Mouse (Mus musculus) hindbrain, embryonic 10.5 days (tissue): Measurements from ENCODE around the gene Plpp7. TPM values are rescaled to one million over a fixed set of nuclear protein-coding genes. Genes with fewer than 3 reads are reported as not detected.

Source experiments
- DNase-seq: peaks from one replicate; pipeline ENCODE4 v3.0.0-alpha.2; 2017; ENCODE audit warnings: low spot score
- H3K27ac ChIP-seq: fragments of 300-500 bp; sonication (generic); 2 replicates; pipeline ENCODE4 v1.5.1; 2016; ENCODE audit warnings: mild to moderate bottlenecking, moderate library complexity
- H3K27me3 ChIP-seq: fragments of 300-500 bp; sonication (generic); 2 replicates; pipeline ENCODE4 v1.6.1; 2016; ENCODE audit warnings: mild to moderate bottlenecking; ENCODE audit not compliant: poor library complexity, insufficient read depth, severe bottlenecking
- H3K36me3 ChIP-seq: fragments of 300-500 bp; sonication (generic); 2 replicates; pipeline ENCODE4 v1.6.1; 2016; ENCODE audit warnings: mild to moderate bottlenecking, moderate library complexity
- H3K4me1 ChIP-seq: fragments of 300-500 bp; sonication (generic); replicated peaks from 2 replicates; pipeline ENCODE4 v1.6.1; 2016; ENCODE audit warnings: mild to moderate bottlenecking
- H3K4me3 ChIP-seq: fragments of 300-500 bp; sonication (generic); 2 replicates; pipeline ENCODE4 v1.5.1; 2016; ENCODE audit warnings: mild to moderate bottlenecking, moderate library complexity
- H3K9me3 ChIP-seq: fragments of 300-500 bp; sonication (generic); 2 replicates; pipeline ENCODE4 v1.6.1; 2016; ENCODE audit warnings: mild to moderate bottlenecking, moderate library complexity
- WGBS: fragments of 180-500 bp; shearing (Covaris S2); methylation state at CpG from one replicate; pipeline ENCODE4 v1.1.7; 2016; 5-methylcytosine and 5-hydroxymethylcytosine counted together
- polyA plus RNA-seq: library from polyadenylated mRNA; unstranded; fragments of >200 nt; fragmentation: Nextera tagmentation; extraction: Ambion mirVana; gene quantifications from 2 replicates; pipeline ENCODE4 v1.2.1, GENCODE M21; 2016

The Plpp7 gene
- polyA plus RNA-seq, 1 experiment from 2014 or later, result 7.9 TPM

GRCm38 (mm10) chr2:32137667-32138266, 42.4 kb downstream of the Plpp7 start:
- peaks cover 29% of the 10 kb centered on the region for H3K4me1 ChIP-seq
- H3K27ac ChIP-seq, result peak overlapping the region; percentile 89
- under 1% methylated on average over 40 of the region's 40 CpGs for WGBS
- peak; percentile 97 for DNase-seq
- no peaks in the 10 kb centered on the region for H3K27me3 ChIP-seq
- no peaks in the 10 kb centered on the region for H3K9me3 ChIP-seq
- H3K4me3 ChIP-seq, result peak overlapping the region; percentile 75
- no peaks in the 10 kb centered on the region for H3K36me3 ChIP-seq

DNA sequence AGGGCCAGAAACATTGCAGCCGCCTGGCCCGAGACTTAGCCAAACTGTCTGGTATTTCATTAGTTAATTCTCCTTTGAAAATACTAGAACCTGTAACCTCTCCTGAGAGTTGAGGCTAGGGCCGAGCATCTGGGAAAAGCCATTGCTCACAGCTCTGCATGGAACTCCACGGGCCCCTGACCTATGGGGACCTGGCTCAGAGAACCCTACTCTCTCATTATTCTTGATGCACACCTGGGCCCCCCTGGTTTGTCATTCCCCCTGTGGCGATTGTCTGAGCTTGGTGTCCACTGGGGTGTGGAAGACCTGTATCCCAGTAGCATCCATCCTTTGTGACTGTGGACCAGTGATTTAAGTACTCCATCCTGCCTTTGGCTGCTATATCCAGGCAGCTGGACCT, 44.0 kb downstream of the Plpp7 start:
- no peak overlapping the region for H3K4me3 ChIP-seq
- 82% methylated on average over 5 of the region's 5 CpGs for WGBS

GRCm38 (mm10) chr2:32140498-32140934, 45.2 kb downstream of the Plpp7 start:
- no peak for DNase-seq
- Histone ChIP-seq H3K27me3 (no peaks in the 10 kb centered on the region), H3K36me3 (no peaks in the 10 kb centered on the region), H3K4me1 (peaks cover 26% of the 10 kb centered on the region), H3K9me3 (no peaks in the 10 kb centered on the region), H3K27ac (peak overlapping the region; percentile 63), H3K4me3 (no peak overlapping the region)
- 30% methylated on average over 4 of the region's 4 CpGs for WGBS

More for the DNA sequence above, 44.0 kb downstream of the Plpp7 start:
- Histone ChIP-seq H3K27ac (no peak overlapping the region), H3K36me3 (no peaks in the 10 kb centered on the region), H3K9me3 (no peaks in the 10 kb centered on the region), H3K4me1 (peaks cover 26% of the 10 kb centered on the region), H3K27me3 (no peaks in the 10 kb centered on the region)
- no peak for DNase-seq

DNA sequence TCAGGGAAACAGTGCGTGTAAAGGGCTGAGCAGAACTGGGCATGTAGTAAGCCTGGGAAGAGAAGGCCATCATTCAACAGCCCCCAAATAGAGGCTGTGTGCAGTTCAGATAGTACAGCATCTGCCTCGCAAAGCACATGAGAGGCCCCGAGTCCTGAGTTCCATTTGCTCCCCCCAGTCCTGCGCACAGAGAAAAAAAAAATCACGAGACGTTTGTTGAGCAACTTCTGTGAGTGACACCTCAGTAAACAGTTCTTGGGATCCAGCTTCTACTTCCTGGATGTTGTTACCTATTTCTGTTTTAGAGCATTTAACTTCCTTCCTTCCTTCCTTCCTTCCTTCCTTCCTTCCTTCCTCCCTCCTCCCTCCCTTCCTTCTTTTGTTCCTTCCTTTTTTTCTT, 46.3 kb downstream of the Plpp7 start:
- WGBS, result 88% methylated on average over 6 of the region's 6 CpGs

GRCm38 (mm10) chr2:32142368-32142767, 47.0 kb downstream of the Plpp7 start:
- no peaks in the 10 kb centered on the region for H3K9me3 ChIP-seq
- H3K27me3 ChIP-seq, result no peaks in the 10 kb centered on the region
- H3K4me3 ChIP-seq, result no peak overlapping the region
- DNase-seq, result no peak
- WGBS, result 69% methylated on average over 6 of the region's 6 CpGs
- H3K36me3 ChIP-seq, result no peaks in the 10 kb centered on the region
- H3K4me1 ChIP-seq, result peaks cover 27% of the 10 kb centered on the region
- no peak overlapping the region for H3K27ac ChIP-seq

More for the DNA sequence above, 46.3 kb downstream of the Plpp7 start:
- Histone ChIP-seq H3K27me3 (no peaks in the 10 kb centered on the region), H3K9me3 (no peaks in the 10 kb centered on the region), H3K27ac (no peak overlapping the region), H3K4me1 (peaks cover 27% of the 10 kb centered on the region), H3K4me3 (no peak overlapping the region), H3K36me3 (no peaks in the 10 kb centered on the region)
- DNase-seq, result no peak

GRCm38 (mm10) chr2:32144633-32145032, 49.3 kb downstream of the Plpp7 start:
- 87% methylated on average over 5 of the region's 5 CpGs for WGBS
- Histone ChIP-seq H3K27ac (no peak overlapping the region), H3K9me3 (no peaks in the 10 kb centered on the region)

GRCm38 (mm10) chr2:32146617-32147162, 51.4 kb downstream of the Plpp7 start:
- H3K4me1 ChIP-seq, result peaks cover 16% of the 10 kb centered on the region

More at GRCm38 (mm10) chr2:32144633-32145032, 49.3 kb downstream of the Plpp7 start:
- Histone ChIP-seq H3K36me3 (no peaks in the 10 kb centered on the region), H3K4me3 (no peak overlapping the region), H3K27me3 (no peaks in the 10 kb centered on the region), H3K4me1 (peaks cover 19% of the 10 kb centered on the region)
- no peak for DNase-seq

DNA sequence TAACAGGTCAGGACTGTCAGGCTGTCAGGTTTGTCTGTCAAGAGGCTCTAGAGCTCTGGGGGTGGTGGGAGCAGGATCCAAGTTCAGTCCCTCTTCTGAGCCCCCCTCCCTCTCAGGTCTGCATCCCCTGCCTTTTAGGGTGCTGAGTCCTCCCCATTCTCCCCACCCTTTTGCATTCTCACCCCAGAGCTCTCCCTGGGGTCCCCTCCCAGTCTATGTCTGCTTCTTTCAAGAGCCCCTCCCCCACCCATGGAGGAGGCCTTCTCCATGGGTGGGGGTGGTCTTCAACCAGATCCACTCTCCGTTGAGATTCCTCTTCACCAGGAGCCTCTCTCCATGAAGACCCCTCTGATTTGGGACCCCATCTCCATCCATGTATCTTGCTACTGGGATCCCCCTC, 54.8 kb downstream of the Plpp7 start:
- WGBS, result 12% methylated on average over 1 of the region's 1 CpGs
- no peaks in the 10 kb centered on the region for H3K36me3 ChIP-seq
- no peak for DNase-seq
- no peaks in the 10 kb centered on the region for H3K9me3 ChIP-seq
- H3K27ac ChIP-seq, result peak overlapping the region; percentile 99
- H3K4me1 ChIP-seq, result peaks cover 49% of the 10 kb centered on the region
- no peaks in the 10 kb centered on the region for H3K27me3 ChIP-seq
- peak overlapping the region; percentile 96 for H3K4me3 ChIP-seq

More at GRCm38 (mm10) chr2:32146617-32147162, 51.4 kb downstream of the Plpp7 start:
- Histone ChIP-seq H3K27me3 (no peaks in the 10 kb centered on the region), H3K4me3 (no peak overlapping the region), H3K27ac (no peak overlapping the region), H3K9me3 (no peaks in the 10 kb centered on the region), H3K36me3 (no peaks in the 10 kb centered on the region)
- 79% methylated on average over 5 of the region's 5 CpGs for WGBS
- DNase-seq, result no peak

GRCm38 (mm10) chr2:32150562-32150923, 55.2 kb downstream of the Plpp7 start:
- Histone ChIP-seq H3K9me3 (no peaks in the 10 kb centered on the region), H3K27ac (peak overlapping the region; percentile 99), H3K4me1 (peaks cover 53% of the 10 kb centered on the region), H3K36me3 (no peaks in the 10 kb centered on the region), H3K27me3 (no peaks in the 10 kb centered on the region), H3K4me3 (peak overlapping the region; percentile 96)
- WGBS, result 6% methylated on average over 7 of the region's 7 CpGs
- no peak for DNase-seq

DNA sequence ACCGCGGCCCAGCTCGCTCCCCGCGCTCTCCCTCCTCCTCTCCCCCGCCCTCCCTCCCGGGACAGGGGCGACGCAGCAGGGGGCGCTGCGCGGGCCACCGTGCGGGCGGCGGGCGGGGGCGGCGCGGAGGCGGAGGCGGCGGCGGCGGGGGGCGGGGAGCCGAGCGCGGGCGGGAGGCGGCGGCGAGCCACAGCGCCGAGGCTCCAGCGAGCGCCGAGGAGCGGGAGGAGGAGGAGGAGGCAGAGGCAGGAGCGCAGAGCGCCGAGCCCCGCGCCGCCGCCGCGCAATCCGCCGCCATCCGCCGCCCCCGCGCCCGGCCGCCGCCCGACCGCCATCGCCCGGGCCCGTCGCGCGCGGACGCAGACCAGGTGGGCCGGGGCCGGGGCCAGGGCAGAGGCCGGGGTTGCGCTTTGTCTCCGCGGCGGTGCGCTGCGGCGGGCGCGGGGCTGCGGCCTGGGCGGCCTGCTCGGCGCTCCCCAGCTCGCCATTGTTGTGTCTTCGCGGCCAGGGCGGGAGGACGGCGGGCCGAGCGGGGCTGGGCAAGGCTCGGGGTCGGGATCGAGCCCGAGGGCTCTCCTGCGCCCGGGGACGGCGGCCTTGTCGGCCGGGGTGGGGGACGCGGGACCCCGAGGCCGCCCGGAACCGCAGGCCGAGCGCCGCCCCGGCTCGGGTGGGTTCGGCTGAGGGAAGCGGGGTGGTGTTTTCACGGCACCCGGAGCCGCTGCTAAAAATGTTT, 55.8 kb downstream of the Plpp7 start, which contains the start of gene Prrc2b:
Gene Prrc2b (plus strand): TSS at position 159 of the 736 bp plus-strand sequence.
- H3K4me3 ChIP-seq, result peak within 1 kb of the TSS; percentile 96
- peaks cover 58% of the 10 kb centered on the region for H3K4me1 ChIP-seq
- no peaks in the 10 kb centered on the region for H3K27me3 ChIP-seq
- no peaks in the 10 kb centered on the region for H3K9me3 ChIP-seq
- H3K36me3 ChIP-seq, result no peaks in the 10 kb centered on the region
- H3K27ac ChIP-seq, result peak within 1 kb of the TSS; percentile 99
- under 1% methylated on average over 109 of the region's 117 CpGs for WGBS
- peak; percentile 76 for DNase-seq

DNA sequence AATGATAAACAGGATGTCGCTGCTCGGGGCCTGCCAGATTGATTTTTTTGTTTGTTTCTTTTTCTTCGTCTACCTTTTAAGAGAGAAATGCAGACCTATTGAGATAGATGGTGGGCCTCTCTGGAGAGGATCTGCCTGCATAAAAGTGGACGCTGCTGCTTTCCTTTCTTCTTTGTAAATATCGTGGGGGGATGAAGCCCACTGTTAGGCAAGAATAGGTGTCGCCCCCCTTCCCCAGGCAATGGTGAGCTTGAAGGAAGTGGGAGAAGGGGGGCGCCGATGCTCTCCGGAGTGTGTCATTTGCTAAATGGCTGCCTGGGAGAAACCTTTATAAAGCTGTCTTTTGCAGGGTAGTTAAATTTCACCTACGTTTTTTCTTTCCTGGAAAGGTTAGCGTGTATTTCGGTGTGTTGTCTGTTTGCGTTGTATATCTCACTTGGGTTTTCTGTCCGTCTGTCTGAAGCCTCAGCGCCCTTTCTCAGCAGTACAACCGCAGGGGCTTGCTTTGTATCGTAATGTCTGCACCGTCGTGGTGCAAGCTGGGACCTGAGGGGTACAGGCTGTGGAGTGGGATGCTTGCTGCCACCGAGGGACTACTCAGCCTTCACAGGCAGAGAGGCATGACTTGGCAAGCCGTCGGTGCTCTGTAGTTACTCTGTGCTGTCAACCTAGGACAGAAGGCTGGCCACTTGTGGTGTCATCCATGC, 56.5 kb downstream of the Plpp7 start:
- H3K27me3 ChIP-seq, result no peaks in the 10 kb centered on the region
- H3K4me1 ChIP-seq, result peaks cover 63% of the 10 kb centered on the region
- no peak for DNase-seq
- H3K36me3 ChIP-seq, result no peaks in the 10 kb centered on the region
- WGBS, result under 1% methylated on average over 22 of the region's 22 CpGs
- peak overlapping the region; percentile 96 for H3K4me3 ChIP-seq
- no peaks in the 10 kb centered on the region for H3K9me3 ChIP-seq
- H3K27ac ChIP-seq, result peak overlapping the region; percentile 99

- WGBS, result 20% methylated on average over 12 of the region's 12 CpGs
- Histone ChIP-seq H3K27ac (peak overlapping the region; percentile 99), H3K4me3 (peak overlapping the region; percentile 96), H3K9me3 (no peaks in the 10 kb centered on the region), H3K36me3 (no peaks in the 10 kb centered on the region), H3K4me1 (peaks cover 66% of the 10 kb centered on the region), H3K27me3 (no peaks in the 10 kb centered on the region)
- DNase-seq, result no peak
These were observed 57.2 kb downstream of the Plpp7 start for GRCm38 (mm10) chr2:32152367-32153034.
